Mouse (Mus musculus) right cerebral cortex, postnatal 4 days (tissue): ENCODE measurements around the gene Abhd12b.
"Not testable (repeated sequence)": the region's sequence is repeated elsewhere in the genome, so short reads cannot be mapped to it uniquely, and the experiment has no call there.

Experiments
- DNase-seq: peaks from one replicate; pipeline ENCODE4 v3.0.0-alpha.2; 2022

Gene Abhd12b

GRCm38 (mm10) chr12:70139871-70140270, 14.1 kb upstream of the Abhd12b start:
- DNase-seq, result no peak

DNA sequence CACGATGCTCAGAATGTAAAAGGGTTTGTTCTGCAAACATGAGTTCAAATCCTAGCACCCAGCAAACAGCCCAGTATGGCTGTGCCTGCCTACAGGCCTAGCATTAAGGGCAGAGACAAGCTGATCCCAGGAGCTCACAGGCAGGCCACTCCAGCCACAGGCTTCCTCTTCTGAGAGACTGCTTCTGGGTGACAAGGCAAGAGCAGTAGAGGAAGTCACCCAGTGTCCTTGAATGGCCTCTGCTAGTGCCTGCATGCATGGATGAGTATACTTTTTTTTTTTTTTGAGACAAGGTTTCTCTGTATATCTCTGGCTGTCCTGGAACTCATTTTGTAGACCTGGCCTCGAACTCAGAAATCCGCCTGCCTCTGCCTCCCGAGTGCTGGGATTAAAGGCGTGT, 13.4 kb upstream of the Abhd12b start:
- DNase-seq, result no peak

DNA sequence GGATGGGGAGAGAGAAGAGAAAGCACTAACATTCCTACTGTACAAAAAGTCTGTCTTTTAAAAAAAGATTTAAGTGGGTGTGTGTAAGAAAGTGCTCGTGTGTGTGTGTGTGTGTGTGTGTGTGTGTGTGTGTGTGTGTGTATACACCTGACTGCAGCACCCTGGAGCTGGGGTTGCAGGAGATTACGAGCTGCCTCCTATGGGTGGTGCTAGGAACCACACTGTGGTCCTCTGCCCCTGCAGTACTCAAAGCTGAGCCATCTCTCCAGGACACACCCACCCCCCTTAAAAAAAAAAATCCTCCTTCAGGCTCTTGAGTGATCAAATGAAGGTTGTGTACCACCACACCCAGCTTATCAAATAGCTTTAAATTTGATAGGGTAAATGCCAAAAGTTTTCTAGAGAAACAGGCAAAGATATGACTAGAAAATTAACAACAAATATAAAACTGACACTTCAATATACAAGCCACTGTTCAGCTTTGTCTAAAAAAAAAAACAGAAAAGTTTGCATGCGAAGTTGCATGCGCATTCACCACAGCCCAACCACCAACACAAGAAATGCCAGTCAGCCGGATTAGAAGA, 12.9 kb upstream of the Abhd12b start:
- no peak for DNase-seq

GRCm38 (mm10) chr12:70144106-70144587, 9.8 kb upstream of the Abhd12b start:
- DNase-seq, result not testable (repeated sequence)

GRCm38 (mm10) chr12:70144637-70145448, 9.1 kb upstream of the Abhd12b start:
- DNase-seq, result peak; percentile 46

- DNase-seq, result no peak
Measured at GRCm38 (mm10) chr12:70145586-70145985, 8.4 kb upstream of the Abhd12b start.

DNA sequence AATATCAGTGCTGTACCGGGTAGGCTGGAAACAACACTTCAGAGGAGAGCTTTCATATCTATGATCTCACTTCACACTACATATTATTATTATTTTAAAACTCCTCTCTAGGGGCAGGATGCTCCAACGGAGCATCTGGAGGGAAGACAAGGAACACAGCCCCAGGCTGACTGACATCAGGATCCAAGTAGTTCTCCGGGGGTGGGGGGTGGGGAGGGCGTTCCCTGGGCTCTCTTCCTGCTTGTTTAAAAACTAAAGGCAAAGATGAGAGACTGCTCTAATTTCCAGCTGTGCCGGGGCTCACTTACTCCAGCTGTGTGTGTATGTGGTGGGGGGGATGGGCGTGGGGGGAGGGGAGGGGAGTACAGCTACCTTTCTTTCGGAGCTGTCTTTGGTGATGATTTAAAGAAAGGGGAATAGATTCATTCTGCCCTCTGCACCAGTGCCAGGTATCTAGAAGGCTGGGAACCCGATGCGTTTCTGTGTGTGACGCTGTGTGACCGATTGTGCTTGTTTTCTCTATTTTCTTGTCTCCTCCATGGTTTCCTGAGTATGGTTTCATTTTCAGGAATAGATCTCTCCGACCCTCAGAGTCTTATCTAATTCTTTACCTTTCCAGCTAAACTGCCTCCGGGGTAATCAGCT, 5.8 kb upstream of the Abhd12b start:
- no peak for DNase-seq

- DNase-seq, result no peak
Measured at GRCm38 (mm10) chr12:70148631-70149265, 5.2 kb upstream of the Abhd12b start.

- no peak for DNase-seq
Measured at GRCm38 (mm10) chr12:70156222-70156621, 2.3 kb downstream of the Abhd12b start.

DNA sequence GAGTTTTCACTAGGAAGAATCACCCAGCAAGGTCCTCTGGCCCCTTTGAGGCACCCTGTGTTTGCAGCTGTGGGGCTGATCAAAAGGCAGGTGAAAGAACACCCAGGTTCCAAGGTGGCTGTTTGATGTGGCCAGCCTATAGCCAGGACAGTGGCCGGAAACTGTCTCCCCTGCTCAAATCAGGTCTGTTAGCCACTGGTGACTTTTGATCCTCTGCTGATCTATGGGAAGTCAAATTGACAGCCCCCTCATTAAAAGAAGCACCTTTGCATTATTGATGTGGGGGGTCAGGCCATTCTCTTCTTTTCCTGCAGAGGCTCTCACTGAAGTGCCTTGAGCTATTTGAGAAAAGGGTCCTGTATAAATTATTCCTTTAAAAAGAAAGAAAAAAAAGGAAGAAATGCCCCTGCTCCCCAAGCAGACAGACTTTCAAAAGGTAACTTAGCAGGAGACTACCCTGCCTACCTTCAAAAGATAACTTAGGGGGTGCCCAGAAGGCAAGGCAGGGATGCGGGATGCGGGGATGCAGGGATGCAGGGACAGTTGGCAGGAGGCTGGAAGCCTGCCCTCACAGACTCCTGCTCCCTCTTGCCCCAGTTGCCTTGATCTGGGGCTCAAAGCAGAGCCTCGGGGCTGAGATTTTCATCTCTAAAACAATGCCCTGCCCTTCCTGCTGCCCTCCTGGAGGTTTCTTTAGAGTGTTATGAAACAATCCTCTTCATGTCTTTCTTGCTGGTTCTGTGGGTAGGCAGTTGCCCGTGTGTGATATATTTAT, 3.5 kb downstream of the Abhd12b start:
- no peak for DNase-seq

DNA sequence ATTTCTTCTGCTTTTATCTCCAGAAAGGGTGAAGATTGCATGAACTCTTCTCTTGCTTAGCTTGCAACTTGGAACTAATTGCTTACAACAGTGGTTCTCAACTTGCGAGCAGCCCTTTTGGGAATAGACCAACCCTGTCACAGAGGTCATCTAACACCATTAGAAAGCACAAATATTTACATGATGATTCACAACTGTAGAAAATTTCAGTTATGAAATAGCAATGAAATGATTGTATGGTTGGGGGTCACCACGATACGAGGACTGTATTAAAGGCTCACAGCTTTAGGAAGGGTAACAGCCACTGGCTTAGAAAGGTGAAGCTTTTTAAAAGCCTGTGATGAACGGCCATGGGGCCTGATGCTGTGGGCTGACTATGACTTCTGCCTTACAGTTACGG, 7.1 kb downstream of the Abhd12b start:
- no peak for DNase-seq

- no peak for DNase-seq
Measured at GRCm38 (mm10) chr12:70164741-70165140, 10.8 kb downstream of the Abhd12b start.

DNA sequence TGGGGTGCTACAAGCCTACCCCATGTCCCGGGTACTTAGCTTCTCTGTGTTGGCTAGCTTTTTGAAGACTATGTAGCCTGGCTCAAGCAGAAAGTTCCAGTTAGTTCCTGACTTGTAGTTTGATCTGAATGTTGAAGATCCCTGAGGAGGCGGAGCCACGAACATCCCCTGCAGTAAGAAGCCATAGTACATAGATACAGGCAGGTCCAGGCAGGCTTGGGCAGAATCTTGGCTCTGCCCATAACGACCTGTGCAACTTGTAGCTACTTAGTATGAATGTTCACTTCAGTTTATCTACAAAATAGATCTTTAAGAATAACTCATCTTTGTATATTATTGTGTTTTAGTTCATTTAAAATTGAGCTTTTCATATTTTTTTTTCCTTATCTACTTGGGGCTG, 14.0 kb downstream of the Abhd12b start:
- no peak for DNase-seq

- no peak for DNase-seq
Measured at GRCm38 (mm10) chr12:70169969-70170368, 16.0 kb downstream of the Abhd12b start.

- DNase-seq, result not testable (repeated sequence)
Measured at GRCm38 (mm10) chr12:70183507-70183906, 29.6 kb downstream of the Abhd12b start.

DNA sequence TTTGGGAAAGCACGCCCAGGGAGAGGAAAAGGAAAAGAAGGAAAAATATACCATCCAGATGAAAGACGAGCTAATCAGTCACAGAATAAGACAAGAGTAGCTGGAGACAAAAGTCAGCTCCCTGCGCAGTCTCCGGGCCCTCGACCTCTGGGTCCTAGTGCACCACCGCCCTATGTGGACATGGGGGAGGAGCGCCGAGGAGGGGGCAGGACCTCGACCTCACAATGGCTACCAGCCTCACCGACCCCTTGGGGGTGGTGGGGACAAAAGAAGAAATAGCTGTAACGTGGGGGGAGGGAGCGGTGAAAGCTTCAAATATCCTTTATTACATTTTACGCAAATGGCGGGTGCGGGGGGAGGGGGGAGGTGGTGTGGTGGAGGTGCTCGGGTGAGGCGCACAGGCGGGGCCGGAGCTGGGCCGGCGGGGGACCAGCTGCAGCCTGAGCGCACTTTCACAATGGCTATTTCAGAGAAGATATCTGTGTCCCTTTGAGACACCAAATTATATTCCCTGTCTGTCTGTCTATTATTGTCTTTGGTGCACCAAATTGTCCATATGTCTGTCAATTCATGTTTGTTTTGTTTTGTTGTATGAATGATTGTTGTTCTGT, 30.3 kb downstream of the Abhd12b start:
- DNase-seq, result no peak

GRCm38 (mm10) chr12:70192267-70192727, 38.4 kb downstream of the Abhd12b start:
- DNase-seq, result peak; percentile 9

GRCm38 (mm10) chr12:70195426-70195825, 41.5 kb downstream of the Abhd12b start:
- DNase-seq, result no peak

GRCm38 (mm10) chr12:70196341-70196740, 42.4 kb downstream of the Abhd12b start:
- DNase-seq, result no peak

DNA sequence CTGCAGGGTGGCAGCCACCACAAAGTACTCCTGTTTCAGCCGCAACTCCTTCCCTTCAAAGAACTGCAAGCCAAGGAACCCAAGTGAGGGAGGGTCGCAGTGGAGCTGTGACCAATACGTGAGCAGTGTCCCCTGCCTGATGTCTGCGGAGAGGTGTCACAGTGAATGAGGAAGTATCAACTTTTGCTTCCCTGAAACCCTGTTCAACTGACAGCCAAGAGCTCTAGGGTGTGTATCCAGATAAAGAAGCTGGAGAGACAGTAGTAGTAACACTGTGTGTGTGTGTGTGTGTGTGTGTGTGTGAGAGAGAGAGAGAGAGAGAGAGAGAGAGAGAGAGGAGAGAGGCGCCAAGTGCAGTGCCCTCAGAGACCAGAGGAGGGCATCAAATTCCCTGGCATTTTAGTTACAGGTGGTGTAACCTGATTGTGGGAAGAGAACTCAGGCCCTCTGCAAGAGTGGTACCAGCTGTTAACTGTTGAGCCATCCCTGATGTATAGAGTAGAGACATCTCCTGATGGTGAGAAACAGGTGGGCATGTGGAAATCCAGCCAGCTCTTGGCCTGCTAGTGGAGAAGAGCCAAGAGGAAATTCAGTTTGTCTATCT, 48.1 kb downstream of the Abhd12b start:
- no peak for DNase-seq

- DNase-seq, result no peak
Measured at GRCm38 (mm10) chr12:70204433-70204832, 50.5 kb downstream of the Abhd12b start.

DNA sequence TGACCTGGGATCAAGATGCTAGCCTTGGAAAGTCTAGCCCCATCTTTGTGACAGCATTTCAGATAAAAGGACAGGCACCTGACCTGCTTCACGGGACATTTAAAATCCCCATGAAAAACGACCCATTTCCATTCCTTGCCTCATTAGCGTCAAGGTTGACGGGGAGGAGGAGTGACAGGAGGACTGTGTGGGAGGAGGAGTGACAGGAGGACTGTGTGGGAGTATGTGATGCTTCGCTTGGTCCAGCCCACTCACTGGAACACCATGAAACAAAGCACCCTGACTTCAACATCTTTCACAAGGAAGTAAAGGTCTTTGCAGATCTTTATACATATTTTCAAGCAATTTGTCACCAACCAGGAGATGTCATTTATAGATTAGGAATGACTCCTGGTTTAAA, 54.3 kb downstream of the Abhd12b start:
- DNase-seq, result no peak
